Mouse (Mus musculus): ENCODE results near the gene Mrrf.

Gene Mrrf

GRCm38 (mm10) chr2:36200813-36201212 lies 64.6 kb downstream of the Mrrf start:
- no peak for DNase-seq (ENCODE audit: extremely low spot score, low spot score)

GRCm38 (mm10) chr2:36201756-36202610 lies 65.8 kb downstream of the Mrrf start:
- DNase-seq (ENCODE audit: extremely low spot score, low spot score): peak; percentile 32

DNA sequence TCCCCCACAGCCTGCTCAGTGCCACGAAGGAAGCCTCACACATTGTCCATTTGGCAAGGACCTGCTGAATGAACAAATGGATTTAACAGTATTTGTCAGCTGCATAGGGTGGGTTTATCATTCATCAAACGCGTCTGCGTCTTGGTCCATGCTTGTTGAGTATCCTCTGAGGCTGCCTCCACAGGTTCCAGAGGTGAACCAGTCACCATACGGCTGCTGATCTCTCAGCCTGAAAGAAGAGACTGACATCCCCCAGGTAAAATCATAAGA lies 66.4 kb downstream of the Mrrf start:
- DNase-seq (ENCODE audit: extremely low spot score, low spot score): peak; percentile 34

- DNase-seq (ENCODE audit: extremely low spot score, low spot score): peak; percentile 32
Measured at GRCm38 (mm10) chr2:36203011-36203825, 67.0 kb downstream of the Mrrf start.

DNA sequence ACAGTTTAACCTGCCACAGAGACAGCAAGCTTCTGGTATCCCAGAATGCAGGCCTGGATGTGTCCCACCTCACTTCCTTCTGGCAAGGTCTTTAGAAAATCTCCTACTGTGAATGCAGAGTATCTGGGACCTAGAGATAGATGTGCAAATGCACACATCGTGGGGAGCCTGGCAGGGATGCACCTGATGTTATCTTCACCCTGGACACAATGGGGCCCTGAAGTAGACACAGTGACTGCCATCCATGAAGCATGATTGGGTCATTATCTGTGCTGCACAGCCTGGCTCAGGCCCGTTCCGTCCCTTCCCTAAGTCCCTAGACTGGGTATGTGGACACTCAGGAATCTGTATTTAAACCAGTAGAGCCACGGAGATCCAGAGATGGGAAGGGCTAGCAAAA lies 68.4 kb downstream of the Mrrf start:
- no peak for DNase-seq (ENCODE audit: extremely low spot score, low spot score)

- no peak for DNase-seq (ENCODE audit: extremely low spot score, low spot score)
Measured at GRCm38 (mm10) chr2:36207071-36207470, 70.9 kb downstream of the Mrrf start.

- DNase-seq (ENCODE audit: extremely low spot score, low spot score): peak; percentile 54
Measured at GRCm38 (mm10) chr2:36210796-36211195, 74.6 kb downstream of the Mrrf start.

DNA sequence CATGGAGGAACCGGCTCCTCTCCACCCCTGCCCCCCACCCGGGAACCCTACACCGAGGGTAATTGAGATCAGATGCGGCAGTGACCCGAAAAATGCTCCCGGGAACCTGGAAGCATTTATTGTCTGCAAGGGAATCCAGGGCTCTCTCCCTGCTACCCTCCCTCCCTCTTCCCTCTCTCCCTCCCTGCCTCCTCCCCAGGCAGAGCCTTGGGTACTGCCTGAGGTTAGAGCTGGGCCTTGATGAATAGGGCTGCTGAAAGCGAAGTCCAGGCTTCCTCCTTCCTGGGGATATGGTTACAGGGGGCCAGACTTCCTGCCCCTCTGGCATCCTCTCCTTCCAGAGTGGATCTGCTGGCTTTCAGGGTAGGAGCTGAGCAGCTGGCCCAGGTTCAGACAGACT lies 75.6 kb downstream of the Mrrf start:
- peak; percentile 69 for DNase-seq (ENCODE audit: extremely low spot score, low spot score)

- no peak for DNase-seq (ENCODE audit: extremely low spot score, low spot score)
Measured at GRCm38 (mm10) chr2:36213108-36213507, 76.9 kb downstream of the Mrrf start.

DNA sequence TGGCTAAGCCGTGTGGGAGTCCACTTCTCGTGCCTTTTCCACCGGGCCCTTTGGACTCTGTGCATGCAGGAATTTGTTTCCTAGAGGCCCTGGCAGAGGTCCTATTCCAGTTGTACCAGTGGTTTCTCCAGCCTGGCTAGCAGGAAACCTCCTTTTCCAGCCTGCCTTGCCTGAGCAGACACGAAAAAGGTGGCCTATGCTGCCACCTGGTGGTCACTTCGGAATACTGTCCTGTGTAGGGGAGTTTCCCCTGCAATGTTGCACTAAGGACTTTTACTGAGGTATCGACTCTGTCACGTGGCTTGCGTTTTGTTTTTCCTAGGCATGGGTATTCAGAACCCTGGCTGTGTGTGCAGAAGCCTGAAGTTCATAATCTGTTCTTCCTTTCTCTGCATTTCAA lies 77.8 kb downstream of the Mrrf start:
- DNase-seq (ENCODE audit: extremely low spot score, low spot score): peak; percentile 89

DNA sequence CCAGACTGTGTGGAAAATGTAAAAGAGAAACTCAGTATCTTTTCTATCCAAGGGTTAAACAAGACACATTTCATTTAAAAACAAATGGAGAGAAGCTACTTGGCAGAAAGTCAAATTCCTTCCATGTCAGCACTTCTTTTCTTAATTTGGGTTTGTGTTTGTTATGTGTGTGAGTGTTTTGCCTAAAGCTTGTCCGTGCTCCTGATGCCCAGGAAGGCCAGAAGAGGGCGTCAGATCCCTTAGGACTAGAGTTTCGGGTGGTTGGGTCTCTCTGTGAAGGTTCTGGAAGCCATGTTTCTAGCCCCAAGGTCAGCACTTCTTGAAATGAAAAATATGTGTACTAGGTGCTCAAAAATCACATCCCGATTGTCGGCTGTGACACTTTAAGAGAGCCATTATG lies 78.2 kb downstream of the Mrrf start:
- no peak for DNase-seq (ENCODE audit: extremely low spot score, low spot score)

DNA sequence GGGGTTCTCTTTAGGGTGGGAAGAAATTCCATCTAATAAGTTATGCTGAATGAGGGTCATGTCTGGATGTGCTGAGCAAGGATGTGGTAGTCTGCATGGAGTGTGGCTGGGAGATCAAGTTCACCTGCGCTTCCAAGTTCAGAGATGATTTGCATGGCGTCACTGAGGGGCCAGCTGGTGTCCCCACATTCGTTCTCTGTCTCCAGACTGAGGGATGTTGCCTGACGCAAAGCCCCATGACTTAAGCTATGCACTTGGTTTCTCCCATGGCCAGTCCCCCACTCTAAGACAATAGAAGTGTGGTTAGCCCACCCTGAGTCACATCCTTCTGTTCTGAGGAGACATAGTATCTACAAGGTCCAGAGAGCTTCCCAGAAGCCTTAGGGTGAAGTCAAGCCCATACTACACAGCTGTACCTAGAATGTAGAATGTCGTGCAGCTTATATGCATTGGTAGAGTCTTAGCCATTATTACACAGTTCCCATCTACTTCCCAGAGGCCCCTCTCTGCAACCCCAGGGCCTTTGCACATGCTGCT lies 79.1 kb downstream of the Mrrf start:
- no peak for DNase-seq (ENCODE audit: extremely low spot score, low spot score)

- no peak for DNase-seq (ENCODE audit: extremely low spot score, low spot score)
Measured at GRCm38 (mm10) chr2:36216546-36216945, 80.4 kb downstream of the Mrrf start.

- no peak for DNase-seq (ENCODE audit: extremely low spot score, low spot score)
Measured at GRCm38 (mm10) chr2:36216953-36217573, 80.9 kb downstream of the Mrrf start.

GRCm38 (mm10) chr2:36217692-36218233 lies 81.6 kb downstream of the Mrrf start:
- DNase-seq (ENCODE audit: extremely low spot score, low spot score): no peak

DNA sequence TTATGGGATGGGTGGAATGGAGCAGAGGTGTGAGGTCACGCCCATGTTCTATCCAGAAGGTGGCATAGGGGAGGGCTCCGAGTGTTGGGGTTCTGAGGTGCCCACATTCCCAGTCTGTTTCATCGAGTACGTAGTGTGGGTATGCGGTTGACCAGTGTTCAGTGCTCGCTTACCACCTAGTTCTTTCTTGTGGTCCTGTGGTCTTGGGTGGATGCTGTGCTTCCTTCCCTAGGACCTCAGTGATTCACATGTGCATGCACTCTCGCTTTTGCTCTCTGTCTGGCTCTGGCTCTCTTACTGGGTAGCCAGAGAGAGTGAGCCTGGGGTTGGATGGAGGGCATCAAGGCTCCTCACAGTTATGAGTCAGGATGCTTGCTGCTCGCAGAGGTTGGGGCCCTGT lies 83.9 kb downstream of the Mrrf start:
- no peak for DNase-seq (ENCODE audit: extremely low spot score, low spot score)

- no peak for DNase-seq (ENCODE audit: extremely low spot score, low spot score)
Measured at GRCm38 (mm10) chr2:36220891-36221290, 84.7 kb downstream of the Mrrf start.

GRCm38 (mm10) chr2:36222168-36222848 lies 86.1 kb downstream of the Mrrf start:
- no peak for DNase-seq (ENCODE audit: extremely low spot score, low spot score)

DNA sequence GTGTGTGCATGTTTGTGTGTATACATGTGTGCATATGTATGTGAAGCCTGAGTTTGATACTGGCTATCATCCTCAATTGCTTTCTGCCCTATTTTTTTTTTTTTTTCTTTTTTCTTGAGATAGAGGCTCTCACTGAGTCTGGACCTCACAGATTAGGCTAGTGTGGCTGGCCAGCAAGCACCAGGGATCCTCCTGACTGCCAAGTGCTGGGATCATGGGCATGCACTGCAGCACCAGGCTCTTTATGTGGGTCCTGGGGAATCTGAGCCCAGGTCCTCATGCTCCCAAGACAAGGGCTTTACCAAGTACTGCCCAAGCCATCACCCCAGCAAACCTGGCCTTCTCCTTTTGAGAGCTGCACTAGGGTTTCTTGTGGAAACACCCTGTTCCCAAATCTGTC lies 87.2 kb downstream of the Mrrf start:
- DNase-seq (ENCODE audit: extremely low spot score, low spot score): no peak

DNA sequence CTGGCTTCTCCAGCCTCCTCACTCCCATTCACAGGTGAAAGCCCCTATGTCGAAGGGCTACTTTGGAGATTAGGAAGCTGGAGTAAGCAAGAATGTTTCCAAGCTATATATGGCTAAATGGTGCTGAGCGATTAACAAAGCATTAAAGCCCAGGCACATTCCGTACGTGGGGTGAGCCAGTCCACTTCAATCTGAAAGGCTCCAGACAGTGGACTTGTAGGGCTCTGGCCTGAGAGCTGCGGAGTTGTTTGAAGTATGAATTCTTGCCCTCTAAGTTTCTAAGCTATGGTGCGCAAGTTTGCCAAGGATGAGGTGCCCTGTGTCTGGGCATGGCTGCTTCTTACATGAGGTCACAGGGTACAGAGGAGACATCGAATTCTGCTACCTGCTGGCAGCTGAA lies 88.0 kb downstream of the Mrrf start:
- no peak for DNase-seq (ENCODE audit: extremely low spot score, low spot score)

DNA sequence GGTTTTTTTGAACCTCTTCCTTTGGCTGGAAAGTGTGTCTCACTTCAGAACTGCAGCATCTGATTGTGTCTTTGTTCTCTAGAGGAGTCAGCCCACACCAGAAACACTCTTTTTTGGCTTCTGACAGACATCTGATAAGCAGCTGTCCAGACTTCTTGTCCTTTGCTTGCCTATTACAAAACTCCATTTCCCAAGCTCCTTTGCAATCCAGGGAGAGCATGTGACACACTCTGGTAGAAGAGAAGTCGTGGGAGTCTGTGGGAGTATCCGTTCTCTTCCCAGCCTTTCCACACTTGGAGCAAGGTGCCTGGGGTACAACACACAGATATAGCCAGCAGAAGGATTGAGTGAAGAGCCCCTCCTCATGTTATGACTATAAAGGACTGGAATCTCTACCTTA lies 88.4 kb downstream of the Mrrf start:
- DNase-seq (ENCODE audit: extremely low spot score, low spot score): no peak

Measured in neural tube, embryonic 10.5 days (tissue).